Mouse (Mus musculus) layer of hippocampus, postnatal 10 days (tissue): ENCODE measurements at regions not wholly inside any gene's neighbourhood (a gene's known extent, or its start where the extent isn't known, plus 50 kb on each side); places are given as distances from the start of the nearest gene placed in this dataset.
A peak's percentile ranks its signal among the peaks of the same experiment; 100 is the strongest.

Experiments used
- DNase-seq, 2 experiments: peaks; one replicate each; pipeline ENCODE4 v3.0.0; 2021; ENCODE audit warnings: low spot score in 2 of 2

DNA sequence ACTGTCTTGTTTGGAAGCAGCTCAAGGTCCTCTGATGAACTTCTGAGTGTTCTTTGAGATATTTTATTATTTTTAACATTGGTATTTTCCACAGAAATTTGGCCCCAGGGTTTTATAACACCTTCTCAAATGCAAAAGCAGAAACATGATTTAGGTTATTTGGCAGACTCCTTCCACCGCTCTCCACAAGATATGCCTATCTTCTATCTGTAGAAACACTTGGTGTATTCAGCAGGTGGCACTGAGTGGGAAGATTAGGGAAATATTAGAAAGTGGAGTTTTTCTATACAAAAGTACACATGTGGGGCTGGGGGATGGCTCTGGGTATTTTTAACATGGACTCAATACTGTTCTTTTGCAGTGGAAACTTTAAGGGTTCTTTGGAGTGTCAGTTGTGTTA is 475.3 kb downstream of the Dach1 start:
- DNase-seq: no peak

DNA sequence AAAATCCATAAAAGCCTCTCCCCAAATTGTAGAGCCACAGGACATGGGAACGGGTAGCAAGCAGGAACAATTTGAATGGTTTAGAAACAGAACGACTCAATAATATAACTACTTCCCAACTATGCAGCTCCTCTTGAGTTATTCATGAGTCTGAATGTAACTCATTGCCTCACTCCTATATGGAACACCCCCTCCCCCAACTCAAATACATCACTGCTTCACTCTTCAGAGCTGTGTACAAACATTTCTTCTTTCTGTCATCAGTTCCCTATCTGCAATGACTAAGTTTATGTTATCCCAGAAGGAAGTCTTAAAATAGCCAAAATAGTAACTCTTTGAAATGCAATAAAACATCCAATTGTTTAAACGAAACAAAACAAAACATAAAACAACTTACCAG is 484.9 kb downstream of the Dach1 start:
- no peak for DNase-seq

DNA sequence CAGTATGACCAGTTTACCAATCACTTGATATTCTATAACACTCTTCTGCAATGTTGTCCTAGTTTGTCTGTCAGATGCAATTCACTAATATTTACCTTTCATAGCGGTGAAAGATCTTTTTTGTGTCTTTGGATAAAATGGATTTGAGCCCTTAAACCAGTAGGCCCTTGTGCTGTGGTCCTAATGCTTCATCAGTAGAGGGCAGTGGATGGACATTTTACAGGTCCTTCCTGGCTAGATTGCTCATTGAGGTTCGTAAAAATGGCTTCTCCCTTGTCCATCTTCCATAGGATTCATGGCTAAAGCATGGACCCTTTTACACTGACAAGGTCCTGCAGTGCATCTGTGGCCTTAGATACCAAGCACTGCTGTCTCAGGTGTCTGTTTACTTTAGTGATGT is 501.8 kb downstream of the Dach1 start:
- DNase-seq: no peak

DNA sequence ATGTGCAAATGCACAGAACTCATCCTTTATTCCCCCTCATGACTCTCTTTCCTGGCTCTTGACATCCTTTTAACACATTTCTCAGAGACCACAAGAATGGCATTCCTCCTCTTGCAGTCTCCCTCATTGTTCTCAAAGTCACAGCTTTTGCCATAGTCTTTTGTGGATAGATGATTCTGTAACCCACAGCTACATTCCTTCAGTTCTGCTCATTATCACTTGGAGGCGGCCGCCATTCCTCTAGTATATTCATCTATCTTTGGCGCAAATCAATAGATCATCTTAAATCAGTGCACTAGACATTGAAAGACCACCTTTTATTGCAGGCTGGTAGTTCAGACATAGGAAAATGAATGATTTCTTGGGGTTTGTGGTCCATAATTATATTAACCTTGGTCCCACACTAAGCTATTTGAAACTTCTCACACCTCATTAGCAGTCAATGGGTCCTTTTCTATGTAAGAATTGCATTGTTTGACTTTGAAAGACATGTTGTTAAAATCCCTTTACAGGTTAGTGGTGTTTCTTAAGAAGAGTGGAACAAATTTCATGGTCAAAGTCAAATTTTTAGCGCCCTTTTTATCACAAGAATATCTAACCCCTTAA is 531.3 kb downstream of the Dach1 start:
- no peak for DNase-seq

DNA sequence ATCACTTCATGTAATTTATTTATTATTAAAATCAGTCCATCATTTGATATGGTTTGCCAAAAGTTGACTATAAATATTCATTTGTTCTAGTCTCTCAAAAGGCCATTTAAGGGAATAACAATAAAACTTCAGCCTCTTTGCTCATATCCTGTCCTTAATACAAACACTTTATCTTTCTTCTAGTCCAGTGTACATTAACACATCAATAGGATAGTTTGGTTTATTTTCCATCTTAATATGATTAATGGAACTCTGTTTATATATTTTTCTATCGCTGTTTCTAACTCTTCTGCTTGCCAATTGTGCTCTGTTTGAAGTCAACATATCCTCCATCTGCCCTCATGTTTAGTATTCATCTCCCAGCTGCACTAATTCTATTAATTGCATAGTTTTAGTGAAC is 558.1 kb downstream of the Dach1 start:
- no peak for DNase-seq

DNA sequence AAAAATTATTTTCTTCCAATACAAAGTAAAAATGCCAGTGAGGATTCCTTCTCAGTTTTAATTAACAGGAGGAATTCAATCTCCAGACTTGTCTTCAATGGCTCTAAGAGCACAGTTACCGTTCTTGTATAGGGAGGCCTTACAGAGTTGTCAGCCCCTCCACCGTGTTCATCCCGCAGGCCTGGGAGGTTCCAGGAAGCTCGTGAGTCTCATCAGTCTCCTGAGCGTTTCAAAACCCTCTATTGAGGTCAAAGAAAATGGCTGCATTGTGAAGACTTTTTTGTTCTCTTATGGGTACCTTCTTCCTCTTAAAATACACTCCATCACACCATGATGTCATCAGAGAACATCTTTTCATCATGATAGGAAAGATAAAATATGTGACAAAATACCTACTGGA is 572.9 kb downstream of the Dach1 start:
- DNase-seq: no peak

DNA sequence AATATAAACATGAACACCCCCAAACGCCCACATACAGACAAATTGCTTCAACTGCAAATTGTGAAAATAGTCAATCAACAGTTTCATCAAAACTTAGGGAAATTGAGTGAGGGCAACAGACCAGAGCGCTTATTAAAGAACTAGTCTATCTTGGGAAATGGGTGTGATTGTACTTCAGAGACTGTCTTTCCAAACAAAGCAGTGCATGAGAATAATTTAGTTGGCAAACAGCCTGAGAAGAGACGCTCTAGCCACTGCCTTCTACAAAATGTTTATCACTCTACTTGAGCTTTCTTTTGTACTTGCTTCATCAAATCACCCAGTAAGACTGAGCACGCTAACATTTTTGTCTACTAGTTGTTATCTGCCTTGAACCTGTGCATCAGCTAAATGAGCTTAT is 581.0 kb downstream of the Dach1 start:
- DNase-seq: no peak

DNA sequence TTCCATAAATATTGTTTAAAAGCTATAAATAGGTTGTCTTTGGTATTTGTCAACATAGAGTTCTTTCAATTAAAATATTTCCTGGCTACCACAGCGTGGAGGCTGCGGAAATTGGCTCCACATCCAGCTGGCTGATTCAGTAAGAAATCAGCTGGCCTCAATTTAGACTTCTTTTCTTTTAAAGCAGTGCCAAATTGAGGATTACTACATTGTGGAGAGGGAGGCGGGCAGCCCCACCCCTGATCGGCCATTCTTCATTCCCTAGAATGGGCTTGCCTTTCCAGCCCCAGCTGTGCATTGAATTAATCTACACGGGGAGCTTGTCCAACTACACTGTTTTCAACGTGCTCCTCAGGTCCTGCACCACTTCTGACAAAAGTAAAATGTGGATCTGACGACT is 581.4 kb downstream of the Dach1 start:
- peak; percentile 30 to 44 for DNase-seq

DNA sequence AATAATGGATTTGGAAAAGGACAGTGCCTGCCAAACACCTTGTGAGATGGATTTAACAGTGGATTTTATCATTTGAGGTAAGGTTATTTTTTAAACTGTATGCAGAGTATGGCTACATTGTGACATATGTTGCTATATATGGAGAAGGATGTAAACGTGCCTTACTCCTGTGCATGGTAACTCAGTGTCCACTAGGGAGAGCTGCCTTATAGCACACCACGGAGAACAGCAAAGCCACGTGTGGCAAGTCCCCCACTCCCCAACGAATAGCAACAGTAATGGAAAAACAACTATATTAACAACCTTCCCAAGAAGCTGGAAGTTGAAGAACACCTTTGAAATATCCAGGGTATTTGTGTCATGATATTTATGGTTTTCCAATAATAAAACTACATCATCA is 582.6 kb downstream of the Dach1 start:
- no peak for DNase-seq

DNA sequence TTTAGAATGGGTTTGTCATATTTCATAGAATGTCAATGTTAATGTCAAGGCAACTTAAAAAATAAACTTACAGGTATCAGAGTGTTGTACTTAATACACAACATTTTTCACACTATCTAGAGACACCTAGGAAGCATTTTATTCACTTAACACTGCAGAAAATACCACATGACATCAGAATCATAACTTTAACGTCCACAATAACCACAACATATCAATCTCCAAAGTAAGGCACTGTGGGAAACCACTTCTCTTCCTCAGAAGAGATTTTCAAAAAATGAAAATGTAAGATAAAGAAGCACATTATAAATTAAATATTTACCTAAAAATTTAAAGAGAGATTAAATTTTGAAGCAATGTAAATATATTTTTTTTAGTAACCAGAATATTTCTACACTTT is 599.3 kb downstream of the Dach1 start:
- DNase-seq: no peak

DNA sequence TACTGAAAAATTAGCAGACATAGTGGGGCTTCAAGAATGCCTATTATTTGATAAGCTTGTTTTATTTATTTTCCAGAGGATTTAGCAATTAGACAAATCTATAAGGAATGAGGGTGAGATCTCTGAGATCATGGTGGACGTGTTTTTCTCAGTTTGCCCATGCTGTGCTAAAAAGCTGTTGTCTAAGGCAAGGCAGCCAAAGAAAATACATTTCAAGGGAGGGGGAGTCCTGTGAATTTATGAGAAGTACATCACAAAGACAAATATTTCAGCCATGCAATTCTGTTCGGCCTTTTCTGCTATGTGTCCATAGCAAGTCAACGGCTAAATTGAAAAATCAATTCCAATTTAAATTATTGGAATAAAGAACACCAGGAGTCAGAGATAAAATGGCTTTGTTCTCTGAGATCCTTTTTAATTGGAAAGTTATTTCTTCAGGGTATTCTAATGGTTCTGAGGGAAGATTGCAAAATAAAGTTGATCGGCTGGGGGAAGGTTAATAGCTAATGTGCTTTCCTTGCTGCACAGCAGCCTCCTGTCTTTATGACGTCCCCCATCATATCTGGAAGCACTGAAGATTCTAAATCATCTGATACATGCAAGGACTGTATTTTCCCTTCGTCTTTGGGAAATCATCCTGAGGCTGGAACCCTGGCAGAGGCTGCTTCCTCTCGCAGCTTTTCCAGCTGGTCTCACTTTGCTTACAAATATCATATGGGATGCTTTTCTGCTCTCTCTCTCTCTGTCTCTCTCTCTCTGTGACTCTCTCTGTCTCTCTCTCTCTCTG is 609.3 kb downstream of the Dach1 start:
- DNase-seq: no peak

DNA sequence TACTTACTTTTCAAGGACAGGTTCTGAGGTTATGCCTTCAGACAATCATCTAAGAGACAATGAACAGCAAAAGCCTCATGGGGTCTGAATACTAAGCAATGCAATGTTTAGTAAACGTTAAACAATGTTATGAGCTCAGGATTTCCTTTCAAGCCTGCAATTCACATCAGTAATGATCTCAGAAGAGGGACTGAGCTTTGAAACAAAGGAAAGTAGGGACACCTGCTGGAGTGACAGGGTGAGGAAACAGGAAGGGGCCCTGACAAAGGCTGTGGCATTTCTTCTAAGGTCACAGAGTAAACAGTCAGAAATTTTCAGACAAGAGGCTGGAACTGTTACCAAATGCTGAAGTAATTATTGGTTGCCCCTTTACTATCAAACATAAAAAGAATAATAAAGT is 610.0 kb downstream of the Dach1 start:
- DNase-seq: no peak

DNA sequence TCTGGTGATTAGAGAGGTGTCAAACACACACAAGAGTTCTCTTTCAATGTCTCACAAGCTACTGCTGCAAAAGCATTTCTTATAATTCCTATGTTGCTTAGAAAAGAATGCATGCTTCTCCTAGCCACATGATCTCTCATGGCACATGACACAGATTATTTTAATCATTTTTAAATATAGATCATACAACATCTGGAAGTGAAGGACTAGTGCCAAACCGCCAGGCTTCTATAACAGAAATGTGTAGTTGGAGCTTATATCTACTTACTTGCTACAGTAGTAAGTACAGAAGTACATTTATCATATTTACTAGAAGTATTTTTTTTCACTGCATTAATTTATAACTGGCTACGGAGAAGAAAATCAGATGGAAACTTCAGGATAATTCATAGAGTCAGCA is 611.3 kb downstream of the Dach1 start:
- DNase-seq: no peak

DNA sequence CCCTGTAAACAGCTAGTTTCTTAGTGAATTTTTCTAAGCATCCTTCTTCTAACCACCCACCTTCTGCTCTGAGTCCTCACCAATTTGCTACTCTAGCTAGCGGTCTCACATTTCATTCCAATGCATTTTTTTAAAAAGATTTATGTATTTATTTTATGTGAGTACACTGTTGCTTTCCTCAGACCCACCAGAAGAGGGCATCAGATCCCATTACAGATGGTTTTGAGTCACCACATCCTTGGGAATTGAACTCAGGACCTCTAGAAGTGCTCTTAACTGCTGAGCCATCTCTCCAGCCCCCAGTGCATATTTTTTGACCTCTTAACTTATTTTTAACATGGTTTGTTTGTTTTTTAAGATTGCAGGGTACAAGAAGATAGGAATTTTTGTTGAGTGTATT is 611.7 kb downstream of the Dach1 start:
- no peak for DNase-seq

DNA sequence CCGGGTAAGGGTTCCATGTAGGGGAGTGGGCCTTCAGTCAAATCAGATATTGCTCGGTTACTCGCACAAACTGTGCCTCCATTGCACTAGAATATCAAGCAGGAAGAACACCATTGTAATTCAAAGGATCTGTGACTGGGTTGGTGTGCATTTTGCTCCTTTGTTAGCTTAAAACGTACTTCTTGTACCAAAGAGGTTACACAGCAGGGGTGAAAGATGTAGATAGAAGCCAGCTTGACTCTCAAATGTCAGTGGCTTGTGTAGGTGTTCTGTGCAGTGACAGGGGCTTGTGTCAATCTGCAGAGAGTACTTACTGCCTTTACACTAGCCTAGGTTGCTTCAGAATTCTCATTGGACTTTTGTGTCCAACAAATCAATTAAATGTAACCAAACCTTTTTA is 623.3 kb downstream of the Dach1 start:
- DNase-seq: no peak

DNA sequence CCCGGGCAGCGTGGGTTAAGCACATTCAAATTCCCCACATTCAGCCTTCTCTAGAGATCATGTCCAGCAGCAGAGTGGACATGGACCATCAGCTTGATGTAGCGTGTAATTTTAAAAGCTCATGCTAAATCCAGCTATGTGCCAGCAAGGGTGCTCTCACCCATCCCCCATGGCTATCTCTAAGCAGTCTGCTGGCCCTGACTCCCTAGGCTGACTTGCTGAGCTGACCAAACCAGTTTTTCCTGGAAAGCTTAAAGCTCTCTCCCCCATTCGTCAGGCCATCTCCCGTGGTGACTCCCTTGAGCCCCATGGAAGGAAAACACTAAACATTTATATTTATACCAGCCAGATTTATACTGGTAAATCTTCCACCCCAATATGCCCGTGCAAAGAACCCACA is 625.3 kb downstream of the Dach1 start:
- no peak for DNase-seq

DNA sequence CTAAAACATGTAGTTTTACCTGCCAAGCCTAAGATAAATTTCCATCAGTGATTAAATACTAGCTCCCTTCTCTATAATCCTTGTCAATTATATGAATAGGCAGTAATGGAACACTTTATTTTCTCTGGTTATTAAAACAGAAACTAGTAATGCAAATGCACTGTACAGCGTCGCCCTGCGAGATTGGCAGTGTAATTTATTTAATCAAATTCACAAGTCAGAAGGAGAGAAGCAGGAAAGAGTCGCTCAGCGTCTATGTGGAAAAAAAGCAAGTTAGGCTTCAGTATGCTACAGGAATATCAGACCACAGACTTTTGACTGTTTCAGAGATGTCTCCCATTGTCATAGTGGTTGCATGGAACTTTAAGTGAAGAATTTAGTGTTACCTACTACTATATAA is 632.6 kb downstream of the Dach1 start:
- no peak for DNase-seq

DNA sequence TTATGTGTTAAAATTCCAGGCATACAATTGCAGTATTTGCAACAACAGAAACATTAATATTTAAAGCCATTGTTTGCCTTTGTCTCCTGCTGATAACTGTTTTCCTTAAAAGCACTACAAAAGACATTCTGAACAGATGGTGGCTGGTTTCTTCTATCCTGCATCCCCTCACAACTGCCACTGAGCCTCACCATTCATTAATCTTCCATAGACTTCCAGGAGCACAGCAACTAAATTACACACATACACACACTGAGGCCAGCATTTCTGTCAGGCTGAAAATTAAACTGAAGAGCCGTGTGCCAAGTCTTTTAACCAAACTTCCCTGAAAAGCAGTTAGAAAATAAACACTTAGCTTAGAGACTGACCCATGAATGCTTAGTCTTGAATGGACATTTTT is 658.2 kb downstream of the Dach1 start:
- DNase-seq: no peak

DNA sequence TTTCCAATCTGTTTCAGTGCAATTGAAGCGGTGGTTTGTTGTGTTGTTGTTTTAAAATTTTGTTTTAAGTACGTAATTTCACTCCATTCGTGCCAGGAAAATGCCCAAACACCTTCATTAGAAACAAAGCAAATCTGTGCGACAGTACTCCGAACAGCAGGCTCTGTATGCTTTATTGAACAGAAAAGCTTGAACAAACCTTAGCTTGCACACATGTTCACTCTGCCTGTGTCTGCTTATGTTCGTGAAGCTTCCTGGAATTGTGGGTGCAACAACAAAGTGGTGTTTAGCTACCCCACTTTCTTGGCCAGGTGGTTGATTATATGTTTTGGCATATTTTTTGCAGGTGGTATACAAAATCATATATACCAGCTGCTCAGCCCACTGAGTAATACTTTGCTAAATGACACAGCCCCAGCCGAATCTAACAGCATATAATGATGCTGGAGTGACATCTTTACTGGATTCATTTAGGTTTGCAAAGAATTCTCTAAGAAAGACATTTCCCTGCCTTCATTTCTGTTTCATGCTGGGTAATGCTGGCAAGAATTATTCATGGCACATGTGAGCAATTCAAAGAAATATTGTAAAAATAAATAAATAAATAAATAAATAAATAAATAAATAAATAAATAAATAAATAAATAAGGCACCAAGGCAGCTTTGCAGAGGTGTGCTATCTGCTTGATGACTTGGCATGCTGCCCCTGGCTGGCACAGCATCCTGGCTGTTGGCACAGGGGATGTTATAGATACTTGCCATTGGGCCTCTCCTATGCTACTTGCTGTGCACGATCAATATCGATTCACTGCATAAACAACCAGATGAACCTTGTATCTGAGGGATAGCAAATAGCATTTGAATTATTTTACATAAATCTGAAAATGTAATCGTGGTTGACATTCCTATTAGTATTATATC is 679.9 kb downstream of the Dach1 start:
- DNase-seq: no peak

DNA sequence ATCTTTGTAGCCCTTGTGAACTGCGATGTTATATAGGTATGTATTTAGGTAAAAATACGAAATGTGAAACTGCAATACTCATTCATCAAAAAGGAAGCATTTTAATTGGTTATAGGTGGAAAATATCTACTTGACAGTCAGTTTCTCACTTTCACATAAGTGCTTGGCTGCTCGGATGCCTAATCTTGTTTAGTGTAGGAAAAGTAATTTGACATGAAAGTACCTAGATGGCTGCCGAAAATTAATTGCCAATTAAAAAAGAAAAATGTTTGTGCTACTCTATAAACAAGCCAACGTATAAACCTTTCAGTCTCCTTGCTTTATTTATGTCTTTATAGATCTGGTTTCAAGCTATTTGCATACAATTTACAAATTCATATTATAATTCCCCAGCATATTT is 691.3 kb downstream of the Dach1 start:
- no peak for DNase-seq

DNA sequence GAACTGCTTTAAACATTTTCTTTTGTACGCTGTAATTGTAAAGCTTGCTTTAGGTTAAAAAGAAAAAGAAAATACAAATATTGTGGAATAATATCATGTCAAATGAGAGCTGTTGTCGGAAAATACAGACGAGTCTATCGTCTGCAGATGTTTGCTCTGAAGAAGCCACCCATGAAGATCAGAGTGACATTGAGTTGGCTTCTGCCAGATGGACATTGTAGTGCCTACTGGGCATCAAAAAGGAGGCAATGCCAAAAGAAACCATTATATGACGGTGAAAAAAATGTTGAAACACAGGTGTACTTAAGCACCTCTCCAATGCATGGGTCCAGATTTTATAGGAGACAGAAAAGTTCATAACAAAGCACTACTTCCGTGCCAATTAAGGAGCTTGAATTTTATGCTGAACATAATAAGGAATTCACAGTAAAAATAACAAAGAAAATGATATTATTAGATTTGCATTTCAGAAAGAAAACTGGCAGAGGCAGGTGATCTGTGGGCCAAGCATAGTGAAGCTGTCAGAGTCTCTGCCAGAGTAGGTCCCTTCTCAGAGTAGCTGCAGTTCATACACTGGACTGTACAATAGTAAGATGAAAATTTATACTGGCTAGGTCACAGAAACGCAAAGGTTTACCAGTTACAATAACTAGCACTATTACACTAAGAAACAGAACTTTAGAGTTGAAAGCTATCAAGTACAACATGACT is 718.9 kb downstream of the Dach1 start:
- no peak for DNase-seq

DNA sequence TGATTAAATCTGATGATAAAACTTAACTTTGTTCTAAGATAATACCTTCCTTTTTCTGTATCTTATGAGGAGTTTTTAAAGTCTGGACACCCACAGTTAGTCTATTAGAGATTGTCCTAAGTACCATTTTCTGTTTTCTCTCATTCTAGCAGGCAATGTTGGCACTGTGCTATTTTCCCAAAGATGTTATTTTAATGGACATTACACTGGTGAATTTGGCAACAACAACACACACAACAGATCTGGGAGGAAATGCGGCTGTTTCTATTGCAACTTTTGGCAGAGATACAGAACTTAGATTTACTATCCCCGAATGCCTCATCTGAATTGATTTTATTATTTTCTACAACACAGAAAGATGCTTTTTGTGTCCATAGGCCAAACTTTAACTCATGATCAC is 720.9 kb downstream of the Dach1 start:
- DNase-seq: no peak
